Mouse (Mus musculus): ENCODE measurements around the gene Def8. TPM values are rescaled to one million over a fixed set of nuclear protein-coding genes. Genes with fewer than 3 reads are reported as not detected.

Gene Def8
- 24.2 and 35.7 TPM in 2 replicates for polyA plus RNA-seq (2014; fragmentation: Nextera tagmentation; extraction: Ambion mirVana)

- Histone ChIP-seq H3K9me3 (ENCODE audit: control insufficient read depth, low read length) (peaks cover 22% of the 10 kb centered on the region), H3K27ac (ENCODE audit: low read depth, low read length) (no peak within 1 kb of the TSS), H3K27me3 (ENCODE audit: control insufficient read depth, insufficient read depth, low read length) (no peaks in the 10 kb centered on the region), H3K4me2 (replicated peaks; ENCODE audit: low read depth, low read length) (peak within 1 kb of the TSS; percentile 40), H3K36me3 (ENCODE audit: control insufficient read depth, insufficient read depth, low read length) (no peaks in the 10 kb centered on the region), H3K9ac (ENCODE audit: low read depth, low read length) (no peak within 1 kb of the TSS), H3K4me1 (ENCODE audit: control insufficient read depth, insufficient read depth, low read length) (no peaks in the 10 kb centered on the region), H3K4me3 (ENCODE audit: low read length) (peak within 1 kb of the TSS; percentile 27)
- 67% methylated on average over 7 of the region's 7 CpGs for WGBS
- ATAC-seq (ENCODE audit: low FRiP score, low TSS enrichment), result no peak
Measured at GRCm38 (mm10) chr8:123423441-123423840, at the start of gene Def8. Gene Def8, plus strand, starts transcription at chr8:123423527.

GRCm38 (mm10) chr8:123374239-123374578 lies 49.1 kb upstream of the Def8 start:
- Histone ChIP-seq H3K4me1 (ENCODE audit: control insufficient read depth, insufficient read depth, low read length) (peaks cover 8% of the 10 kb centered on the region; the same call in 1 of the 2 replicates), H3K36me3 (ENCODE audit: control insufficient read depth, insufficient read depth, low read length) (peaks cover 6% of the 10 kb centered on the region; the same call in 1 of the 2 replicates), H3K4me3 (ENCODE audit: low read length) (peak overlapping the region; percentile 92), H3K9ac (ENCODE audit: low read depth, low read length) (peak overlapping the region; percentile 89), H3K27ac (ENCODE audit: low read depth, low read length) (peak overlapping the region; percentile 96), H3K9me3 (ENCODE audit: control insufficient read depth, low read length) (no peaks in the 10 kb centered on the region), H3K4me2 (replicated peaks; ENCODE audit: low read depth, low read length) (peak overlapping the region; percentile 69), H3K27me3 (ENCODE audit: control insufficient read depth, insufficient read depth, low read length) (no peaks in the 10 kb centered on the region)
- peak; percentile 83 for ATAC-seq (ENCODE audit: low FRiP score, low TSS enrichment)
- WGBS, result 0% methylated on average over 20 of the region's 20 CpGs

GRCm38 (mm10) chr8:123375701-123376100 lies 47.6 kb upstream of the Def8 start:
- 83% methylated on average over 10 of the region's 10 CpGs for WGBS
- no peak overlapping the region for H3K4me2 ChIP-seq (replicated peaks; ENCODE audit: low read depth, low read length)
- no peak for ATAC-seq (ENCODE audit: low FRiP score, low TSS enrichment)

GRCm38 (mm10) chr8:123376106-123376505 lies 47.2 kb upstream of the Def8 start:
- Histone ChIP-seq H3K27me3 (ENCODE audit: control insufficient read depth, insufficient read depth, low read length) (no peaks in the 10 kb centered on the region), H3K27ac (ENCODE audit: low read depth, low read length) (no peak overlapping the region), H3K4me2 (replicated peaks; ENCODE audit: low read depth, low read length) (no peak overlapping the region), H3K36me3 (ENCODE audit: control insufficient read depth, insufficient read depth, low read length) (peaks cover 10% of the 10 kb centered on the region; the same call in 1 of the 2 replicates), H3K9me3 (ENCODE audit: control insufficient read depth, low read length) (no peaks in the 10 kb centered on the region), H3K9ac (ENCODE audit: low read depth, low read length) (no peak overlapping the region), H3K4me1 (ENCODE audit: control insufficient read depth, insufficient read depth, low read length) (peaks cover 8% of the 10 kb centered on the region; the same call in 1 of the 2 replicates), H3K4me3 (ENCODE audit: low read length) (no peak overlapping the region)
- 75% methylated on average over 8 of the region's 8 CpGs for WGBS
- no peak for ATAC-seq (ENCODE audit: low FRiP score, low TSS enrichment)

More at GRCm38 (mm10) chr8:123375701-123376100, 47.6 kb upstream of the Def8 start:
- no peaks in the 10 kb centered on the region for H3K27me3 ChIP-seq (ENCODE audit: control insufficient read depth, insufficient read depth, low read length)
- H3K4me1 ChIP-seq (ENCODE audit: control insufficient read depth, insufficient read depth, low read length), result peaks cover 8% of the 10 kb centered on the region; the same call in 1 of the 2 replicates
- H3K9me3 ChIP-seq (ENCODE audit: control insufficient read depth, low read length), result no peaks in the 10 kb centered on the region
- H3K27ac ChIP-seq (ENCODE audit: low read depth, low read length), result no peak overlapping the region
- H3K4me3 ChIP-seq (ENCODE audit: low read length), result no peak overlapping the region
- peaks cover 6% of the 10 kb centered on the region; the same call in 1 of the 2 replicates for H3K36me3 ChIP-seq (ENCODE audit: control insufficient read depth, insufficient read depth, low read length)
- H3K9ac ChIP-seq (ENCODE audit: low read depth, low read length), result no peak overlapping the region

- no peak overlapping the region for H3K27ac ChIP-seq (ENCODE audit: low read depth, low read length)
- peaks cover 57% of the 10 kb centered on the region for H3K36me3 ChIP-seq (ENCODE audit: control insufficient read depth, insufficient read depth, low read length)
- H3K4me3 ChIP-seq (ENCODE audit: low read length), result no peak overlapping the region
- no peaks in the 10 kb centered on the region for H3K4me1 ChIP-seq (ENCODE audit: control insufficient read depth, insufficient read depth, low read length)
- no peak overlapping the region for H3K4me2 ChIP-seq (replicated peaks; ENCODE audit: low read depth, low read length)
- no peaks in the 10 kb centered on the region for H3K27me3 ChIP-seq (ENCODE audit: control insufficient read depth, insufficient read depth, low read length)
- no peaks in the 10 kb centered on the region for H3K9me3 ChIP-seq (ENCODE audit: control insufficient read depth, low read length)
- ATAC-seq (ENCODE audit: low FRiP score, low TSS enrichment), result no peak
- H3K9ac ChIP-seq (ENCODE audit: low read depth, low read length), result no peak overlapping the region
- WGBS, result 92% methylated on average over 4 of the region's 4 CpGs
Measured at GRCm38 (mm10) chr8:123381711-123382110, 41.6 kb upstream of the Def8 start.

- WGBS, result 92% methylated on average over 8 of the region's 8 CpGs
- Histone ChIP-seq H3K27ac (ENCODE audit: low read depth, low read length) (no peak overlapping the region), H3K9me3 (ENCODE audit: control insufficient read depth, low read length) (no peaks in the 10 kb centered on the region), H3K4me3 (ENCODE audit: low read length) (no peak overlapping the region), H3K27me3 (ENCODE audit: control insufficient read depth, insufficient read depth, low read length) (no peaks in the 10 kb centered on the region), H3K4me1 (ENCODE audit: control insufficient read depth, insufficient read depth, low read length) (no peaks in the 10 kb centered on the region), H3K9ac (ENCODE audit: low read depth, low read length) (no peak overlapping the region), H3K36me3 (ENCODE audit: control insufficient read depth, insufficient read depth, low read length) (peaks cover 62% of the 10 kb centered on the region), H3K4me2 (replicated peaks; ENCODE audit: low read depth, low read length) (no peak overlapping the region)
- no peak for ATAC-seq (ENCODE audit: low FRiP score, low TSS enrichment)
Measured at GRCm38 (mm10) chr8:123382516-123382915, 40.8 kb upstream of the Def8 start.

GRCm38 (mm10) chr8:123384883-123385540 lies 38.3 kb upstream of the Def8 start:
- no peaks in the 10 kb centered on the region for H3K4me1 ChIP-seq (ENCODE audit: control insufficient read depth, insufficient read depth, low read length)
- no peaks in the 10 kb centered on the region for H3K9me3 ChIP-seq (ENCODE audit: control insufficient read depth, low read length)
- H3K27ac ChIP-seq (ENCODE audit: low read depth, low read length), result no peak overlapping the region
- peaks cover 87% of the 10 kb centered on the region for H3K36me3 ChIP-seq (ENCODE audit: control insufficient read depth, insufficient read depth, low read length)
- H3K4me3 ChIP-seq (ENCODE audit: low read length), result no peak overlapping the region
- no peak overlapping the region for H3K4me2 ChIP-seq (replicated peaks; ENCODE audit: low read depth, low read length)
- H3K9ac ChIP-seq (ENCODE audit: low read depth, low read length), result no peak overlapping the region
- no peak for ATAC-seq (ENCODE audit: low FRiP score, low TSS enrichment)
- 74% methylated on average over 9 of the region's 9 CpGs for WGBS
- H3K27me3 ChIP-seq (ENCODE audit: control insufficient read depth, insufficient read depth, low read length), result no peaks in the 10 kb centered on the region

- ATAC-seq (ENCODE audit: low FRiP score, low TSS enrichment), result no peak
- peaks cover 96% of the 10 kb centered on the region for H3K36me3 ChIP-seq (ENCODE audit: control insufficient read depth, insufficient read depth, low read length)
- no peak overlapping the region for H3K4me3 ChIP-seq (ENCODE audit: low read length)
- H3K4me1 ChIP-seq (ENCODE audit: control insufficient read depth, insufficient read depth, low read length), result no peaks in the 10 kb centered on the region
- no peaks in the 10 kb centered on the region for H3K9me3 ChIP-seq (ENCODE audit: control insufficient read depth, low read length)
- 73% methylated on average over 3 of the region's 3 CpGs for WGBS
- H3K27ac ChIP-seq (ENCODE audit: low read depth, low read length), result no peak overlapping the region
- no peak overlapping the region for H3K9ac ChIP-seq (ENCODE audit: low read depth, low read length)
- H3K4me2 ChIP-seq (replicated peaks; ENCODE audit: low read depth, low read length), result no peak overlapping the region
- H3K27me3 ChIP-seq (ENCODE audit: control insufficient read depth, insufficient read depth, low read length), result no peaks in the 10 kb centered on the region
Measured at GRCm38 (mm10) chr8:123387041-123387440, 36.3 kb upstream of the Def8 start.

GRCm38 (mm10) chr8:123387801-123388200 lies 35.5 kb upstream of the Def8 start:
- Histone ChIP-seq H3K27ac (ENCODE audit: low read depth, low read length) (no peak overlapping the region), H3K9ac (ENCODE audit: low read depth, low read length) (no peak overlapping the region; the same call in 1 of the 2 replicates), H3K4me3 (ENCODE audit: low read length) (no peak overlapping the region), H3K4me2 (replicated peaks; ENCODE audit: low read depth, low read length) (no peak overlapping the region), H3K4me1 (ENCODE audit: control insufficient read depth, insufficient read depth, low read length) (no peaks in the 10 kb centered on the region), H3K36me3 (ENCODE audit: control insufficient read depth, insufficient read depth, low read length) (peaks cover 96% of the 10 kb centered on the region), H3K27me3 (ENCODE audit: control insufficient read depth, insufficient read depth, low read length) (no peaks in the 10 kb centered on the region), H3K9me3 (ENCODE audit: control insufficient read depth, low read length) (no peaks in the 10 kb centered on the region)
- 91% methylated on average over 8 of the region's 8 CpGs for WGBS
- no peak for ATAC-seq (ENCODE audit: low FRiP score, low TSS enrichment)
